Comparison of ENCODE assay signal across 21 mouse cellular contexts in the genomic region with DNA sequence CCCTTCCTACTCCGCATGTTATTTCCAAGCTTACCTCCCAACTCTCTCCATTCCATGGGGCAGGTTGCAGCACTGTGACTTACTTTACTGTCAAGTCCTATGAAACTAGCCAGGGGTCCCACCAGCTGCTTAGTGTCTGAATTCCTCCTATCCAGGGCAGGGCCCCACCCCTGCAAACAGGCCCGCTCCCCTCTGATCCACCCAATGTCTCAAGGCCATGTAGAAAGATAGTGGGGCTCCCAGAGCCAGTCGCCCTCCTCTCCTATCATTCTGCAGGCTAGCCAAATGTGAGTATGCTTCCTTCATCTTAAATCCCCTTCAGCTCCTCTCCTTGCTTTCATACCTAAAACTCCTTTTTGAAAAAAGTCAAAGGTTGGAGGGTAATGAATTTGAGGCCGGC. TPM values are rescaled to one million over a fixed set of nuclear protein-coding genes. Genes with fewer than 3 reads are reported as not detected.
DNase-seq lines count a peak whose midpoint lies in the region; ATAC-seq and TF ChIP-seq lines count a peak whose summit lies in the region.
"Had no signal": no experiment of that assay in that cellular context is flagged by ENCODE, and none has a peak within 500 bp of the region (broad histone marks: within the 10 kb centered on the region; RNA-seq: fewer than 3 reads in every experiment).

No protein-coding gene starts in this region.

- peaks cover 59% of the 10 kb centered on the region for H3K36me3 ChIP-seq in liver, embryonic 11.5 days (ENCODE audit: control insufficient read depth, insufficient read depth, low read length)
- peaks cover 99% of the 10 kb centered on the region for H3K36me3 ChIP-seq in liver, embryonic 12.5 days
- H3K36me3 ChIP-seq in liver, postnatal 0 days (replicated peaks; ENCODE audit: insufficient read depth, low read length) = peaks cover 78% of the 10 kb centered on the region
- peaks cover 97% of the 10 kb centered on the region for H3K36me3 ChIP-seq in liver, embryonic 13.5 days

- 84% methylated on average over 4 of the region's 4 CpGs for WGBS in liver, embryonic 11.5 days
- WGBS in liver, embryonic 12.5 days (ENCODE audit: insufficient replicate concordance) = 77% methylated on average over 4 of the region's 4 CpGs
- 81% methylated on average over 4 of the region's 4 CpGs for WGBS in liver, postnatal 0 days (ENCODE audit: insufficient replicate concordance)
- 73% methylated on average over 4 of the region's 4 CpGs for WGBS in liver, embryonic 13.5 days (ENCODE audit: insufficient replicate concordance)

- DNase-seq in liver, embryonic 11.5 days (ENCODE audit: low spot score) = no peak
- DNase-seq in liver = no peak
- no peak for DNase-seq in liver, postnatal 0 days
- no peak for DNase-seq in liver, embryonic 13.5 days
- no peak for DNase-seq in layer of hippocampus, adult 18-20 months (ENCODE audit: low spot score in 2 of 2)
- DNase-seq: adrenal gland, adult 2 months; adrenal gland, adult 8-10 months; adrenal gland, postnatal 10 days; adrenal gland, postnatal 14 days; adrenal gland, postnatal 25 days; adrenal gland, postnatal 36 days; B cell, adult 2 months; cerebellum, adult 11 months; cerebellum, adult 11-12 months; cerebellum, adult 18-20 months had no signal

- H3K4me1 ChIP-seq in liver, embryonic 11.5 days (replicated peaks; ENCODE audit: control insufficient read depth, insufficient read depth, low read length) = peaks cover 9% of the 10 kb centered on the region
- peaks cover 37% of the 10 kb centered on the region for H3K4me1 ChIP-seq in liver, embryonic 12.5 days
- no peaks in the 10 kb centered on the region for H3K4me1 ChIP-seq in liver, postnatal 0 days (ENCODE audit: insufficient read depth)
- peaks cover 14% of the 10 kb centered on the region for H3K4me1 ChIP-seq in liver, embryonic 13.5 days (replicated peaks)

- H3K4me2 ChIP-seq in liver, embryonic 11.5 days = no peak overlapping the region
- H3K4me2 ChIP-seq in liver, embryonic 12.5 days = no peak overlapping the region
- no peak overlapping the region for H3K4me2 ChIP-seq in liver, postnatal 0 days (ENCODE audit: low read depth, low read length)
- H3K4me2 ChIP-seq in liver, embryonic 13.5 days = no peak overlapping the region

- H3K9ac ChIP-seq in liver, embryonic 11.5 days (ENCODE audit: low read depth, low read length) = no peak overlapping the region
- 0 out of 2 replicates have a peak overlapping the region, but pooled peaks have one; percentile 24 for H3K9ac ChIP-seq in liver, embryonic 12.5 days
- no peak overlapping the region for H3K9ac ChIP-seq in liver, postnatal 0 days (replicated peaks)
- H3K9ac ChIP-seq in liver, embryonic 13.5 days = no peak overlapping the region

- peak; percentile 52; the same call in 1 of the 2 replicates for ATAC-seq in liver, embryonic 11.5 days (replicated peaks; ENCODE audit: low FRiP score)
- ATAC-seq in liver, embryonic 12.5 days = peak; percentile 60; the same call in 1 of the 2 replicates
- ATAC-seq in liver, postnatal 0 days = no peak
- ATAC-seq in liver, embryonic 13.5 days (ENCODE audit: low read depth) = peak; percentile 56; the same call in 1 of the 2 replicates
- ATAC-seq: activated CD4-positive, CD25-positive, alpha-beta regulatory T cell, adult 4 months; CD4-positive, CD25-positive, alpha-beta regulatory T cell, adult 4 months; Patski had no signal

- H3K27ac ChIP-seq in liver, embryonic 11.5 days (ENCODE audit: low read depth, low read length) = no peak overlapping the region
- H3K27ac ChIP-seq in liver, embryonic 12.5 days = no peak overlapping the region
- no peak overlapping the region for H3K27ac ChIP-seq in liver, postnatal 0 days (ENCODE audit: low read depth)
- H3K27ac ChIP-seq in liver, embryonic 13.5 days = no peak overlapping the region

- TF ChIP-seq EP300 in liver, postnatal 0 days (IDR thresholded peaks at IDR 0.05; ENCODE audit: low read depth) = no peak

- no peaks in the 10 kb centered on the region for H3K9me3 ChIP-seq in liver, embryonic 11.5 days (ENCODE audit: control insufficient read depth, low read length)
- H3K9me3 ChIP-seq in liver, embryonic 12.5 days (replicated peaks) = no peaks in the 10 kb centered on the region
- no peaks in the 10 kb centered on the region for H3K9me3 ChIP-seq in liver, postnatal 0 days (ENCODE audit: low read length)
- H3K9me3 ChIP-seq in liver, embryonic 13.5 days (replicated peaks) = no peaks in the 10 kb centered on the region
- H3K9me3 ChIP-seq: G1E had no signal

- H3K4me3 ChIP-seq in liver, embryonic 11.5 days (ENCODE audit: low read depth, low read length) = no peak overlapping the region
- no peak overlapping the region for H3K4me3 ChIP-seq in liver, embryonic 12.5 days
- H3K4me3 ChIP-seq in liver, postnatal 0 days (ENCODE audit: low read depth, low read length) = no peak overlapping the region
- no peak overlapping the region for H3K4me3 ChIP-seq in liver, embryonic 13.5 days (replicated peaks)

- TF ChIP-seq CTCF in liver, postnatal 0 days (IDR thresholded peaks at IDR 0.05; ENCODE audit: low read depth) = no peak

- H3K27me3 ChIP-seq in liver, embryonic 11.5 days (replicated peaks; ENCODE audit: control insufficient read depth, insufficient read depth, low read length) = no peaks in the 10 kb centered on the region
- no peaks in the 10 kb centered on the region for H3K27me3 ChIP-seq in liver, embryonic 12.5 days (replicated peaks)
- H3K27me3 ChIP-seq in liver, postnatal 0 days (ENCODE audit: insufficient read depth, low read length) = no peaks in the 10 kb centered on the region
- H3K27me3 ChIP-seq in liver, embryonic 13.5 days = no peaks in the 10 kb centered on the region
- H3K27me3 ChIP-seq: CH12.LX, Patski had no signal

RNA-seq across cellular contexts. Expression of gene Cttn, which starts 38.3 kb away (rescaled TPM):
- polyA plus RNA-seq in liver, embryonic 11.5 days (2014; fragmentation: Nextera tagmentation; extraction: Ambion mirVana) = 101 and 106 TPM in 2 replicates
- polyA plus RNA-seq in liver, embryonic 12.5 days (2016; fragmentation: Nextera tagmentation; extraction: Ambion mirVana) = 61.7 and 65.3 TPM in 2 replicates
- 24.8 and 29.0 TPM in 2 replicates for polyA plus RNA-seq in liver, postnatal 0 days (2015; fragmentation: Nextera tagmentation; extraction: Ambion mirVana)
- polyA plus RNA-seq in liver, embryonic 13.5 days (2015; fragmentation: Nextera tagmentation; extraction: Ambion mirVana) = 44.8 and 51.9 TPM in 2 replicates
- total RNA-seq in layer of hippocampus, adult 18-20 months (2021) = 100 to 1,000 TPM; 179 to 196 TPM

RNA-seq across cellular contexts. Expression of gene Ppfia1, which starts 44.4 kb away (rescaled TPM):
- 45.4 and 46.5 TPM in 2 replicates for polyA plus RNA-seq in liver, embryonic 11.5 days (2014; fragmentation: Nextera tagmentation; extraction: Ambion mirVana)
- 29.1 and 29.9 TPM in 2 replicates for polyA plus RNA-seq in liver, embryonic 12.5 days (2016; fragmentation: Nextera tagmentation; extraction: Ambion mirVana)
- 7.1 and 8.2 TPM in 2 replicates for polyA plus RNA-seq in liver, postnatal 0 days (2015; fragmentation: Nextera tagmentation; extraction: Ambion mirVana)
- polyA plus RNA-seq in liver, embryonic 13.5 days (2015; fragmentation: Nextera tagmentation; extraction: Ambion mirVana) = 14.1 and 20.0 TPM in 2 replicates
- 10 to 100 TPM; 35.6 to 37.0 TPM for total RNA-seq in layer of hippocampus, adult 18-20 months (2021)
